Mouse (Mus musculus): Measurements from ENCODE around the gene Rpp14. TPM values are rescaled to one million over a fixed set of nuclear protein-coding genes. Genes with fewer than 3 reads are reported as not detected.
A peak's percentile ranks its signal among the peaks of the same experiment; 100 is the strongest.
"Not testable (repeated sequence)": the region's sequence is repeated elsewhere in the genome, so short reads cannot be mapped to it uniquely, and the experiment has no call there.

Gene Rpp14
- polyA plus RNA-seq, 1 experiment from 2014 or later = 47.4 TPM

DNA sequence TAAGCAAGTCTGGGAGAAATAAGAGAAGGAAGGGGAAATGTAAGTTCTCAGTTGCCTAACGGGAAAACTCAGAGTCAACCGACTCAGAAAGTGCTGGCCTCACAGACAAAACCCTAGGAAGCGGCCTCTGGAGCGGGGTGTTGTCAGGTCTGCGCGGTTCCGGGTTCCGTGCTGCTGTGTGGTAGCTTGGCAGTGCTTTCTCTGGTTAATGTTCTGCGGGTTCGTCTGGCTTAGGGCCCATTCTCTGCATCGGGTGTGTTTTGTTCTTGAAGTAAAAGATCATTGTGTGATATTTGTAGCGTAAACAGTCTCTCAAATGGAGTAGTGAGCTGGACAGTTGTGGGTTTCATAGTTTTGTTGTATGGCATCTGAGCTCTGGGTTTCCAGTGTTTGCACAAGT lies 22.5 kb downstream of the Rpp14 start:
- Histone ChIP-seq H3K9ac (peak overlapping the region; percentile 35), H3K27ac (no peak overlapping the region), H3K27me3 (no peaks in the 10 kb centered on the region), H3K4me2 (no peak overlapping the region), H3K9me3 (no peaks in the 10 kb centered on the region), H3K4me3 (no peak overlapping the region), H3K36me3 (no peaks in the 10 kb centered on the region), H3K4me1 (replicated peaks) (peaks cover 43% of the 10 kb centered on the region)
- 68% methylated on average over 12 of the region's 12 CpGs for WGBS
- no peak for ATAC-seq (ENCODE audit: low FRiP score)

- Histone ChIP-seq H3K9me3 (no peaks in the 10 kb centered on the region), H3K9ac (no peak overlapping the region), H3K4me2 (no peak overlapping the region), H3K4me1 (replicated peaks) (peaks cover 6% of the 10 kb centered on the region), H3K27ac (no peak overlapping the region), H3K27me3 (no peaks in the 10 kb centered on the region), H3K36me3 (no peaks in the 10 kb centered on the region), H3K4me3 (no peak overlapping the region)
- no peak for ATAC-seq (ENCODE audit: low FRiP score)
- WGBS = 83% methylated on average over 4 of the region's 4 CpGs
Observed at GRCm38 (mm10) chr14:8108047-8108446, 27.9 kb downstream of the Rpp14 start.

DNA sequence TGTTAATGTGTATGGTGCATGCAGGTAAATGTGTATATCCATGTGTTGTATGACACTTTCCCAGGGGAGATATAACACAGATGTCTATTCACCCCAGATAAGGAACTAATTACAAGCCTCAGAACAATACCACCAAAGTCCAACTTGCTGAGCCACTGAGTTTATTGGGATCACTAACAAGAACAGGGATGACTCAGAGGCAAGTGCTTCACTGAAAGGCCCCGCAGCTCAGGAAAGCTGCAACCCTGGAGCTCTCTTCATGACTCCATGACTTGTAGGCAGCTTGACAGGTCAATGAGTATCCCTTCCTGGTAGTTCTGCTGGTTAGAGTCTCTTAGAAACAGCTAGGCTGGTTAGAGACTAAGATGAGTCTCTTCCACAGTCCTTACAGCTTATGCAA lies 28.8 kb downstream of the Rpp14 start:
- H3K27ac ChIP-seq = no peak overlapping the region
- no peak overlapping the region for H3K4me2 ChIP-seq
- no peaks in the 10 kb centered on the region for H3K4me1 ChIP-seq (replicated peaks)
- H3K36me3 ChIP-seq = no peaks in the 10 kb centered on the region
- no peaks in the 10 kb centered on the region for H3K9me3 ChIP-seq
- no peak overlapping the region for H3K4me3 ChIP-seq
- 91% methylated on average over 1 of the region's 1 CpGs for WGBS
- ATAC-seq (ENCODE audit: low FRiP score) = no peak
- no peaks in the 10 kb centered on the region for H3K27me3 ChIP-seq
- H3K9ac ChIP-seq = no peak overlapping the region

DNA sequence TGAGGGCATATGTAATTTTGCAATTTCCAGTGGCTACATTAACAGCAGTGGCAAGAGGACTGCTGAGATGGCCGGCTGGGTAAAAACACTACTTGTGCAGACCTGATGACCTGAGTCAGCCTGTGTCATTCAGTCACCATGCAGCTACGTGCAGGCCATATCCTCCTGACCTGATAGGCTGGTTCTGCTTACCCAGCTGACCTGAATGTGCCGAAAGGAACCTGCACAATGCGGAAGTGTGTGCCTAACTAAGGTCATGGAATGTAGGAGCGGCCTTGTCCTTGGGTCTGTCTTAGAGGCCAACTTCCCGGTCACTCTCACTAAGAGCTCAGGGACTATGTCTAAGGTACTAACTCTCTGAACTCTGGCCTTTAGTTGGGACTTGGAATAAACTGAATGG lies 31.4 kb downstream of the Rpp14 start:
- Histone ChIP-seq H3K4me2 (no peak overlapping the region), H3K4me3 (no peak overlapping the region), H3K27me3 (no peaks in the 10 kb centered on the region), H3K9ac (no peak overlapping the region), H3K36me3 (no peaks in the 10 kb centered on the region), H3K27ac (no peak overlapping the region), H3K9me3 (no peaks in the 10 kb centered on the region), H3K4me1 (replicated peaks) (no peaks in the 10 kb centered on the region)
- ATAC-seq (ENCODE audit: low FRiP score) = no peak
- WGBS = 88% methylated on average over 6 of the region's 6 CpGs

DNA sequence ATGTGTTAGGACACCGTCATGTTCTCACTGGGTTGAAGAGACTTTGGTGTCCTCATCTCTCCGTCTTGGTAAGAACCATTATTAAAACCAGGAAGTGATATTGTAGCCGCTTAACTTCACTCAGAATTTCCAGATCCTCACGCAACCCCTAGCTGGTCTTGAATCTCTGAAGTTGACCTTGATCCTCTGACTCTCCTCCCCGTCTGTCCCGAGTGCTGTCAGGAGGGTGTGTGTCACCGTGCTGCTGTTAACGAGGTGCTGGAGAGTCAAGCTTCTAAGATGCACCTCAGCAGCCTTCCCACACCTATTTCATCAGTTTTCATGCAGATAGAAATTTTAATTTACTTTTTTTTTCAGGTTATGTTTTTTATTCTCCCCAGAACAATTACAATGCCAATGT lies 31.9 kb downstream of the Rpp14 start:
- H3K9me3 ChIP-seq = no peaks in the 10 kb centered on the region
- no peaks in the 10 kb centered on the region for H3K27me3 ChIP-seq
- no peaks in the 10 kb centered on the region for H3K36me3 ChIP-seq
- no peak overlapping the region for H3K9ac ChIP-seq
- ATAC-seq (ENCODE audit: low FRiP score) = no peak
- H3K27ac ChIP-seq = no peak overlapping the region
- no peak overlapping the region for H3K4me3 ChIP-seq
- H3K4me2 ChIP-seq = no peak overlapping the region
- WGBS = 91% methylated on average over 8 of the region's 8 CpGs
- H3K4me1 ChIP-seq (replicated peaks) = no peaks in the 10 kb centered on the region

- ATAC-seq (ENCODE audit: low FRiP score) = no peak
Observed at GRCm38 (mm10) chr14:8113616-8114015, 33.4 kb downstream of the Rpp14 start.

DNA sequence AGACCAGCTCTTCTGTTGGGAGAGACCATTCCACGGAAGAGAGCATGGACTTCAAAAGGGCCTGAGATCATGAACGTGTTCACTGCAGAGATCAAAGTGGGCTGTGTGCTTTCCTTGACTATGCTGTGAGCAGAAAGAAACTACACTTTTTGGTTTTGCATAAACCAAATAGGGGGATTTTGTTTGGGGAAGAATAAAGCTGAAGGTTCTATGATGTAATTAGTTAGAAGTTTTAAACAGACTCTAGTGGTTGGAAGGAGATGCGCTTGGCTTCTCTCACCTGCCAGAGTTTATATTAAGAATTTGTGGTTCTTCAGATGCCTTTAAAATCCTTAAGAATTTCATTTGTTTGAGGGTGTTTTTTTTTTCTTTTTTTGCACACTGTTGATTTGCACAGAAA lies 34.1 kb downstream of the Rpp14 start:
- Histone ChIP-seq H3K4me3 (no peak overlapping the region), H3K9me3 (no peaks in the 10 kb centered on the region), H3K36me3 (no peaks in the 10 kb centered on the region), H3K4me1 (replicated peaks) (no peaks in the 10 kb centered on the region), H3K27me3 (no peaks in the 10 kb centered on the region), H3K27ac (no peak overlapping the region), H3K9ac (no peak overlapping the region), H3K4me2 (no peak overlapping the region)
- WGBS = 70% methylated on average over 3 of the region's 3 CpGs
- no peak for ATAC-seq (ENCODE audit: low FRiP score)

More at GRCm38 (mm10) chr14:8113616-8114015, 33.4 kb downstream of the Rpp14 start:
- 89% methylated on average over 2 of the region's 2 CpGs for WGBS
- no peak overlapping the region for H3K4me2 ChIP-seq
- H3K9ac ChIP-seq = no peak overlapping the region
- H3K4me3 ChIP-seq = no peak overlapping the region
- no peaks in the 10 kb centered on the region for H3K27me3 ChIP-seq
- no peaks in the 10 kb centered on the region for H3K36me3 ChIP-seq
- H3K4me1 ChIP-seq (replicated peaks) = no peaks in the 10 kb centered on the region
- H3K27ac ChIP-seq = no peak overlapping the region
- H3K9me3 ChIP-seq = no peaks in the 10 kb centered on the region

GRCm38 (mm10) chr14:8114756-8115155 lies 34.6 kb downstream of the Rpp14 start:
- H3K27ac ChIP-seq = no peak overlapping the region
- no peak for ATAC-seq (ENCODE audit: low FRiP score)
- no peaks in the 10 kb centered on the region for H3K27me3 ChIP-seq
- H3K9me3 ChIP-seq = no peaks in the 10 kb centered on the region
- no peaks in the 10 kb centered on the region for H3K36me3 ChIP-seq
- H3K4me2 ChIP-seq = no peak overlapping the region
- H3K4me1 ChIP-seq (replicated peaks) = no peaks in the 10 kb centered on the region
- H3K9ac ChIP-seq = no peak overlapping the region
- no peak overlapping the region for H3K4me3 ChIP-seq
- 66% methylated on average over 1 of the region's 1 CpGs for WGBS

DNA sequence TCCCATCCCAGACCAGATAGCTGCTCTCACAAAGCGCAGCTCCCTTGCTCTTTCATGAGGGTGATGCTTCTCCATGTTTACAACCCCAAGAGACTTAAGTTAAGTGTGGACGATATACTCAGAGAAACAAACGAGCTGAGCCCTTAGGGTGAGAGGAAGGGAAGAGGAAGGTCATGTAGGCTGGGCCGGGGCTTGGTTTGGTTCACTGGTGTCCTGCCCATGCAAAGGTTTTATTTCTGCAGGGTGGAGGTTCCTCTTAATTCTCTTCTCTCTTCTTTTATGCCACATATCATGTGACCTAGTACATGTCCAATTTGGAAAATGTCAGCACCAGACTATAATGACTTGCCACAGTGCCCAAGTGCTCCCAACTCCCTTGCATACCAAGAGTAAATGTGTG lies 35.6 kb downstream of the Rpp14 start:
- Histone ChIP-seq H3K36me3 (no peaks in the 10 kb centered on the region), H3K9me3 (no peaks in the 10 kb centered on the region), H3K4me1 (replicated peaks) (no peaks in the 10 kb centered on the region), H3K27ac (0 out of 2 replicates have a peak overlapping the region, but pooled peaks have one; percentile 23), H3K4me2 (no peak overlapping the region), H3K27me3 (no peaks in the 10 kb centered on the region), H3K9ac (no peak overlapping the region), H3K4me3 (no peak overlapping the region)
- WGBS = 94% methylated on average over 4 of the region's 4 CpGs
- ATAC-seq (ENCODE audit: low FRiP score) = no peak

GRCm38 (mm10) chr14:8117371-8117770 lies 37.2 kb downstream of the Rpp14 start:
- H3K27ac ChIP-seq = no peak overlapping the region
- no peaks in the 10 kb centered on the region for H3K9me3 ChIP-seq
- H3K4me3 ChIP-seq = no peak overlapping the region
- H3K36me3 ChIP-seq = peaks cover 9% of the 10 kb centered on the region
- H3K9ac ChIP-seq = no peak overlapping the region
- H3K4me2 ChIP-seq = no peak overlapping the region
- H3K27me3 ChIP-seq = no peaks in the 10 kb centered on the region
- 91% methylated on average over 2 of the region's 2 CpGs for WGBS
- no peaks in the 10 kb centered on the region for H3K4me1 ChIP-seq (replicated peaks)
- no peak for ATAC-seq (ENCODE audit: low FRiP score)

GRCm38 (mm10) chr14:8119454-8119853 lies 39.3 kb downstream of the Rpp14 start:
- Histone ChIP-seq H3K9me3 (no peaks in the 10 kb centered on the region), H3K27ac (no peak overlapping the region), H3K4me1 (replicated peaks) (no peaks in the 10 kb centered on the region), H3K4me2 (no peak overlapping the region), H3K9ac (no peak overlapping the region), H3K36me3 (peaks cover 25% of the 10 kb centered on the region), H3K4me3 (no peak overlapping the region), H3K27me3 (no peaks in the 10 kb centered on the region)
- ATAC-seq (ENCODE audit: low FRiP score) = no peak
- WGBS = 92% methylated on average over 5 of the region's 5 CpGs

DNA sequence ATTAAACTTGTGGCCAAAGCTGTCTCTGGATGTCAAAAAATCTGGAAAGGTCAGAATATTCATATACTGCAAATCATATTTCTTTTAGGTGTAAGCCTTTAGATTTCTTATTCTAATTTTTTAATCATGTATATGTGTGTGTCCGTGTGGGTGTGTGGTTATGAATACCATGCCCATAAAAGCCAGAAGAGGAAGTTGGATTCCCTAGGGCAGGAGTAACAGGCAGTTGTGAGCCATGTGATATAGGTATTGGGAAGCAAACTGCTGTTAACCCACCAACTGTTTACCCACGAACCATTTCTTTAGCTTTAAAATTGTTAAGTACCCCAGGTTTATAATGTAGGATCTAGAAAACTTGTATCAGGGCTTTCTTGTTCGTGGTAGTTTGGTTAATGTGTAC lies 39.7 kb downstream of the Rpp14 start:
- H3K27me3 ChIP-seq = no peaks in the 10 kb centered on the region
- no peaks in the 10 kb centered on the region for H3K9me3 ChIP-seq
- no peak overlapping the region for H3K9ac ChIP-seq
- peaks cover 26% of the 10 kb centered on the region for H3K36me3 ChIP-seq
- H3K4me2 ChIP-seq = no peak overlapping the region
- WGBS = 89% methylated on average over 3 of the region's 3 CpGs
- ATAC-seq (ENCODE audit: low FRiP score) = no peak
- H3K27ac ChIP-seq = no peak overlapping the region
- no peaks in the 10 kb centered on the region for H3K4me1 ChIP-seq (replicated peaks)
- H3K4me3 ChIP-seq = no peak overlapping the region

GRCm38 (mm10) chr14:8123141-8123540 lies 43.0 kb downstream of the Rpp14 start:
- H3K27ac ChIP-seq = no peak overlapping the region
- no peak overlapping the region for H3K4me2 ChIP-seq
- H3K4me3 ChIP-seq = no peak overlapping the region
- no peak overlapping the region for H3K9ac ChIP-seq
- H3K36me3 ChIP-seq = peaks cover 48% of the 10 kb centered on the region
- no peak for ATAC-seq (ENCODE audit: low FRiP score)
- no peaks in the 10 kb centered on the region for H3K27me3 ChIP-seq
- H3K4me1 ChIP-seq (replicated peaks) = no peaks in the 10 kb centered on the region
- no peaks in the 10 kb centered on the region for H3K9me3 ChIP-seq
- WGBS = 93% methylated on average over 7 of the region's 7 CpGs

- H3K4me1 ChIP-seq (replicated peaks); H3K4me2 ChIP-seq; H3K27me3 ChIP-seq; ATAC-seq (ENCODE audit: low FRiP score); H3K4me3 ChIP-seq; H3K27ac ChIP-seq; H3K9ac ChIP-seq; H3K9me3 ChIP-seq: not testable (repeated sequence)
- 95% methylated on average over 10 of the region's 10 CpGs for WGBS
- peaks cover 48% of the 10 kb centered on the region for H3K36me3 ChIP-seq
Observed at GRCm38 (mm10) chr14:8123611-8124010, 43.4 kb downstream of the Rpp14 start.
